In genomic region chr16:22162066-22162511, GRCm38 (mm10) we compare ENCODE assay signal across 8 mouse cellular contexts. TPM values are rescaled to one million over a fixed set of nuclear protein-coding genes. Genes with fewer than 3 reads are reported as not detected.
DNase-seq lines count a peak whose midpoint lies in the region; ATAC-seq lines count a peak whose summit lies in the region.

No protein-coding gene starts in this region.

- H3K27ac ChIP-seq in forebrain, embryonic 12.5 days, result peak overlapping the region; percentile 94
- peak overlapping the region; percentile 96 for H3K27ac ChIP-seq in limb, embryonic 12.5 days
- peak overlapping the region; percentile 91 for H3K27ac ChIP-seq in neural tube, embryonic 13.5 days (replicated peaks)

- no peaks in the 10 kb centered on the region for H3K9me3 ChIP-seq in forebrain, embryonic 12.5 days
- no peaks in the 10 kb centered on the region for H3K9me3 ChIP-seq in limb, embryonic 12.5 days
- H3K9me3 ChIP-seq in neural tube, embryonic 13.5 days, result no peaks in the 10 kb centered on the region

- ATAC-seq in forebrain, embryonic 12.5 days (ENCODE audit: low FRiP score), result peak; percentile 18
- ATAC-seq in limb, embryonic 12.5 days (ENCODE audit: insufficient number of reproducible peaks, insufficient read depth, low FRiP score, low TSS enrichment, low read depth), result 0 out of 2 replicates have a peak, but pooled peaks have one; percentile 15
- ATAC-seq in neural tube, embryonic 13.5 days (ENCODE audit: low read depth), result peak; percentile 19; the same call in 1 of the 2 replicates
- ATAC-seq in inflammation-experienced regulatory T-cells, adult 6 months, result no peak

- intact Hi-C loops in left cerebral cortex, postnatal 36 days (cut with DNase I), result no loop called here

- H3K4me3 ChIP-seq in forebrain, embryonic 12.5 days (replicated peaks), result peak overlapping the region; percentile 97
- H3K4me3 ChIP-seq in limb, embryonic 12.5 days (replicated peaks), result peak overlapping the region; percentile 97
- H3K4me3 ChIP-seq in neural tube, embryonic 13.5 days, result peak overlapping the region; percentile 85

- DNase-seq in left cerebral cortex, postnatal 36 days (ENCODE audit: low spot score in 2 of 2), result peak; percentile 4 to 12
- no peak for DNase-seq in left cerebral cortex, adult 9 months (ENCODE audit: low spot score in 2 of 2)
- peak; percentile 5 to 7 for DNase-seq in adrenal gland, postnatal 4 days (ENCODE audit: low spot score in 2 of 2)
- no peak for DNase-seq in testis, postnatal 10 days (ENCODE audit: low spot score)

- peak overlapping the region; percentile 85 for H3K4me2 ChIP-seq in forebrain, embryonic 12.5 days
- H3K4me2 ChIP-seq in limb, embryonic 12.5 days, result peak overlapping the region; percentile 82
- H3K4me2 ChIP-seq in neural tube, embryonic 13.5 days, result peak overlapping the region; percentile 94

- no peaks in the 10 kb centered on the region for H3K27me3 ChIP-seq in forebrain, embryonic 12.5 days
- no peaks in the 10 kb centered on the region for H3K27me3 ChIP-seq in limb, embryonic 12.5 days
- H3K27me3 ChIP-seq in neural tube, embryonic 13.5 days, result no peaks in the 10 kb centered on the region

- H3K36me3 ChIP-seq in forebrain, embryonic 12.5 days (replicated peaks), result no peaks in the 10 kb centered on the region
- H3K36me3 ChIP-seq in limb, embryonic 12.5 days, result no peaks in the 10 kb centered on the region
- no peaks in the 10 kb centered on the region for H3K36me3 ChIP-seq in neural tube, embryonic 13.5 days

- 0% methylated on average over 19 of the region's 19 CpGs for WGBS in forebrain, embryonic 12.5 days
- WGBS in limb, embryonic 12.5 days, result under 1% methylated on average over 19 of the region's 19 CpGs
- under 1% methylated on average over 19 of the region's 19 CpGs for WGBS in neural tube, embryonic 13.5 days

- peaks cover 34% of the 10 kb centered on the region for H3K4me1 ChIP-seq in forebrain, embryonic 12.5 days
- peaks cover 22% of the 10 kb centered on the region for H3K4me1 ChIP-seq in limb, embryonic 12.5 days (replicated peaks)
- peaks cover 36% of the 10 kb centered on the region for H3K4me1 ChIP-seq in neural tube, embryonic 13.5 days (replicated peaks)

- peak overlapping the region; percentile 97 for H3K9ac ChIP-seq in forebrain, embryonic 12.5 days
- H3K9ac ChIP-seq in limb, embryonic 12.5 days (replicated peaks), result peak overlapping the region; percentile 98
- peak overlapping the region; percentile 92 for H3K9ac ChIP-seq in neural tube, embryonic 13.5 days

RNA-seq across cellular contexts. Expression of gene Igf2bp2, which starts 1.0 kb away (rescaled TPM):
- 1 to 10 TPM in 1 of 2 experiments, under 1 TPM in 1; 0.79 to 2.4 TPM for total RNA-seq in left cerebral cortex, postnatal 36 days (2021)
- 10 to 100 TPM; 43.7 to 50.6 TPM for total RNA-seq in adrenal gland, postnatal 4 days (2021)
- 102 and 106 TPM in 2 replicates for polyA plus RNA-seq in forebrain, embryonic 12.5 days (2016; fragmentation: Nextera tagmentation; extraction: Ambion mirVana)
- 144 and 157 TPM in 2 replicates for polyA plus RNA-seq in limb, embryonic 12.5 days (2016; fragmentation: Nextera tagmentation; extraction: Ambion mirVana)
- 38.1 and 43.9 TPM in 2 replicates for polyA plus RNA-seq in neural tube, embryonic 13.5 days (2015; fragmentation: Nextera tagmentation; extraction: Ambion mirVana)
- polyA plus RNA-seq in inflammation-experienced regulatory T-cells, adult 6 months (2017; shearing (Covaris generic)), result under 1 TPM; 0.47 to 0.88 (median 0.54) TPM

Comparison
In these comparisons a context has a peak if more than half of its experiments do, and no peak if none do; other contexts are left out.
1. DNase-seq: peak in left cerebral cortex, postnatal 36 days (2 of 2) and adrenal gland, postnatal 4 days (2 of 2); none in left cerebral cortex, adult 9 months (0 of 2) and testis, postnatal 10 days (single experiment).
2. RNA of gene Igf2bp2, which starts 1.0 kb away (polyA plus RNA-seq): 144 to 157 TPM in limb, embryonic 12.5 days, 102 to 106 TPM in forebrain, embryonic 12.5 days and 38.1 to 43.9 TPM in neural tube, embryonic 13.5 days; 0.47 to 0.88 TPM in inflammation-experienced regulatory T-cells, adult 6 months; every median in the first group is over 10 times any median in the second.
3. Peak in every context shown above with its lines, with median percentiles within 50 percentile points of each other: H3K27ac ChIP-seq, H3K4me2 ChIP-seq, H3K4me3 ChIP-seq and H3K9ac ChIP-seq.